Mouse (Mus musculus): ENCODE measurements around the gene Cerk.
"Not testable (repeated sequence)": the region's sequence is repeated elsewhere in the genome, so short reads cannot be mapped to it uniquely, and the experiment has no call there.

The Cerk gene

DNA sequence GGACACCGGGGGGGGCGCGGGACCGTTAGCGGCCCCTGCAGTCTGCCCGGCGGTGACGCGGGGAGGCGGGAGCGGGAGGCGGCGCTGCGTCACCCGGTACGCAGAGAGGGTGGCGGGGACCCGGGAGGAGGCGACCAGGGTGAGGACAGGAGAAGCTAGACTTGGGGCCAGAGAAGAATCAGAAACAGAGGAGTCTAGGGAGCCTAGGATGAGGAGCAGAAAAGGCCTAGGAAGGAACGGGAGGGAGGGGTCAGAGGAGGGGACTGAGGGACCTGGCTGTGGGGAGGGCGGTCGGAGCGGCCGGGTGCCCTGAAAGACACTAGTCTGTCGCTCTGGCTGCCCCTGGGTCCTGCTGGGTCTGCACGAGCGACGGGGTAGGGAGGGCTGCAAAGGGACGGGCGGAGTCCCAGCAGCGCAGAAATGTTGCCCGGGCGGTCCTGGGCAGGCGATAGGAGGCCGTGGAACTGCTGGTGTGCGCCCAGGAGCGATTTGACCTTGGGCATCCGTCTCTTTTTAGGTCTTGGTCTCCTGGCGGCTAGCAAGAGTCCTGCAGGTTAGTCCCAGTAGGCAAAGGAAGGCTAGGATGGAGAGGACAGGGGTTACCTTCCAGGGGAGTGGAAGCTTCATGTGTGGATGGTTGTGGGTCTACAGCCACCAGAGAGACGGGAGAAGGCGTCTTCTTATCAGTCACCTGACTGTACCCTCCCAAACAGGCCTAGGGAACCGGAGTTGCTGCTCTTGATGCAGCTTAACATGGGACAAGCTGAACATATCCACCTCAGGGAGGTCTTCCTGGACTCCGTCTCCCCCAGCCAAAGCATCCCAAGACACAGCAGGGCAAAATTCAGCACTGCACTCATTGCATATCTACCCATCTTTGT is at the start of gene Cerk:
Cerk (minus strand) TSS at position 453 of the 881 bp plus-strand sequence.
- peak; percentile 84 for DNase-seq

- DNase-seq = peak; percentile 80
Observed at GRCm38 (mm10) chr15:86234517-86235441, 48.8 kb upstream of the Cerk start.

GRCm38 (mm10) chr15:86234001-86234400 is 48.1 kb upstream of the Cerk start:
- peak; percentile 48 for DNase-seq

DNA sequence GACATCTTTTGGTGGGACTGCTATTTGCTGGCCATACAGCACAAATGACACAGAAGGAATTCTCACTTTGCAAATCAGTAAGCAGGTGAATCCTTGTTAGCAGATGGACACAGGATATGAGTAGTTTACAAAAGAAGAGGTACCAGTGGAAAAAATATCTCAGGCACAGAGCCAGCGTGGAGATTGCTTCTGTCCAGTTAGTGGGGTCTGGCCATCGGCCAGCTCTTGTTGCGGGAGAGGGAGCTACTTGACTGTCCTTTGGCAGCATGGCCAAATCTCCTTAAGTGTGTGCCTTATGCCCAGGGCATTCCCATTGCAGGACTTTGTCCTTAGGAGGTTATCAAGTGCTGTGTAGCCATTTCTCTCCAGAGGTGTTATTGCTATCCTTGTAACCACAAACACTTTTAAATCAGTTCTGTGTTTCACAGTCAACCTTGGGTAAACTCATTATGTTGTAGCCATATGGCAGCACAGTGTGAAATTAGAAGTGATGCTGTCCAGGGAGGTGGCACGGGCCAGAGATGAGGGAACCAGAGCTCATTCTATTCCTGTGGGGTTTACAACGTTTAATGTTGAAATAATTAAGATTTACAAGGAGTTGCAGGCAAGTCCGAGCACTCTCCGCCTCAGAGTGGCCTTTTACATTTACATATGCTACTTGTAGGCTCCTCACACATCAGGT is 46.0 kb upstream of the Cerk start:
- DNase-seq = peak; percentile 99

DNA sequence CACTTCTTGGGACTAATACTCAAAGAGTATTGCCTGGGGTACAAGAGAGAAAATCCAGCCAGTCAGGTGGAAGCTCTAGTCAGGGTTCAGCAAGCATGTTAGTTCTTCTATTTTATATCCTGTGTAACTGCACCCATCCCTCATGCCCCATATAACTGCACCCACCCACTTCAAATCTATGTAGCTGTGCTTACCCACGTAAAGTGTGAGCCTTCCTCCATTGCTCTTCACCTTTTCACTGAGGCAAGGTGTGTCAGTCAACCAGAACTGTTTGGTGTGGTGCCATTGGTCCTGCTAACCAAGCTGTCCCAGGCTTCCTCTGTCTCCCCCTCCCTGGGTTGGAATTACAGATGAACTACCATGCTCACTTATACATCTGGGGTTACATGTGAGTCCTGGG is 45.2 kb upstream of the Cerk start:
- peak; percentile 63 for DNase-seq

DNA sequence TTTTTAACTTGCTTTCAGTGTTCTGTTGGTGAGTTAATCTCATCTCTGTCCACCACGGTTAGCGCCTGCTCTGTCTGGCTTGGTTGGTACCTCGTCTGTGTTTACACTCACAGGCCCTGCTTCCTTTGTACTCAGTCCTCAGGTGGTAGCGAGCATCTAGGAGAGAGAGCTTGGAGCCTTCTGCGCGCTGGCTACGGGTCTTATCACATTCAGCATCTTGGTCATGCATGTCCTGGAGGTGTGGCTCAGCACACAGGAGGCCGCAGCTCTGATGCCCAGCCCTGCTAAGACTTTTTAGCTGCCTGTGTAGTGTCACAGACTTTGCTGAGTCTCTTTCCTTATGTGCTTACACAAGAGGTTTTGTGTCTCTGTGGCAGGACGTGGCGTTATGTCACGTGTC is 43.7 kb upstream of the Cerk start:
- DNase-seq = no peak

GRCm38 (mm10) chr15:86229088-86229487 is 43.1 kb upstream of the Cerk start:
- DNase-seq = no peak

GRCm38 (mm10) chr15:86228186-86228585 is 42.2 kb upstream of the Cerk start:
- peak; percentile 81 for DNase-seq

GRCm38 (mm10) chr15:86226968-86227367 is 41.0 kb upstream of the Cerk start:
- DNase-seq = no peak

DNA sequence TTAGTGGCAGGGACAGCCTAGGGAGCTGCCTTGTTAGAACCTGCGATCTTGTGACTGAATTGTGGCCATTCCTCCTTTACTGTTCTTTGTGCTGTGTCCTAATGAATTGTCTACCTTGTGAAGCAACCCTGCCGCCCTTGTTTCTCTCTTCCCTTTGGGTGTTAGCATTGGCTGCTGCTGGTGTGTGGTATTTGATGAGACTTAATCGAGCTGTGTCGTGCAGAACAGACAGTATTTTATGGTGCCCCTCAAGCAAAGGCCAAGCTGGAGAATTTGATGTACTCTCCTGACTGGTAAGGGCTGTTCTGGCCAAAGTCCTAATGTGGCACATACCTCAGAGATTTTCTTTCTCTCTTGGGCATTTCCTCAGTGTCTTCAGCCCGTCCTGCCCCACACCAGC is 40.3 kb upstream of the Cerk start:
- no peak for DNase-seq

GRCm38 (mm10) chr15:86224972-86225551 is 39.1 kb upstream of the Cerk start:
- no peak for DNase-seq

DNA sequence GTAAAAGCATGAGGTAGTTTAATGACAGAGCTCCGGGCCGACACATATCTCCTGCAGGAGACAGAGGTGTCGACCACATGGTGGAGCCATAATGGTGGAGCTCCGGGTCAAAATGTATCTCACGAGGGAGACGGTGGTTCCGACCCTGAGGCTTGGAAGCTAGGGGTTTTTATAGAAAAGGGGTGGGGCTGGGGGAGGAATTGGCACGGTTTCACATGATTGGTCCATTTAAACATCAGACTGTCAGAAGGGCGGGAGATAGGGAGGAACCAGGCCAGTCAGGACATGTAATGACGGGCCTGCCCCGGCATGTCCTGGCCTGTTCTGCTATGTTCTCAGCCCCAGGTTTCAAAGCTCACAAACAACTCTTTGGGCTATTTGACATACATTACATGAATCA is 36.0 kb upstream of the Cerk start:
- DNase-seq = not testable (repeated sequence)

DNA sequence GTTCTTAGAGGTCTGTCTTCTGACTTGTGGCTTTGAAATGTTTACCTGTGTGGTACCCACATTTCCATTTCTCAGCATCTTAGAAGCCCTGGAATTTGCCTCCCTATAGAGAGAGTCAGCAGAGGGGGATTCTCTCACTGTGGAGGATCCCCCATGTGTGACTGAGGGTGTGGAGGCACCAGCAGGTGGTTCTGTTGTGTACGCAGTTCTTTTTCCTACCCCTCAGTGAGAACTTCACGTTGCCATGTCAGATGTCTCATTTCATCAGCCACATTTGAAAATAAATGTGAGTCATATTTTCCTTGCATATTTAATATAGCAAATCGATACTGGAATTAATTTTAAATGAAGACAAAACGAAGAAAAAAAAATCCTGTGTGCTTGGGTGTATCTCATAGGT is 35.4 kb upstream of the Cerk start:
- DNase-seq = no peak

DNA sequence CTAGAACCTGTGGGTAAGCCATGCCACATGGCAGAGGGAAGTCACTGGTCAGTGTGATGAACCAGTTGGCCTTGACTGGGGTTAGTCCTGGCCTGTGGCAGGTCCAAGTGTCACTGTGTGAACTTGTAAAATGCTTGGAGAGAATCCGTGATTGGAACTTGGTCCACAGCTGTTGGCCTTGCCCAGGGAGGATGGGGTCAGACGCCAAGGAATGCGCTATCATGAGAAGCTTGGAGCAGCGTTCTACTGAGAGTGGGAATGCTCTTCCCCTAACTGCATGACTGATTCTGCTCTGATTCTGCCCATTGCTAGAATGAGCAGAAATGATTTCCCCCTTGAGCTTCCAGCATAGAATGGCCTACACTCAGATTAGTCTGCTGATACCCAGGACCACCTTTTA is 34.8 kb upstream of the Cerk start:
- no peak for DNase-seq

DNA sequence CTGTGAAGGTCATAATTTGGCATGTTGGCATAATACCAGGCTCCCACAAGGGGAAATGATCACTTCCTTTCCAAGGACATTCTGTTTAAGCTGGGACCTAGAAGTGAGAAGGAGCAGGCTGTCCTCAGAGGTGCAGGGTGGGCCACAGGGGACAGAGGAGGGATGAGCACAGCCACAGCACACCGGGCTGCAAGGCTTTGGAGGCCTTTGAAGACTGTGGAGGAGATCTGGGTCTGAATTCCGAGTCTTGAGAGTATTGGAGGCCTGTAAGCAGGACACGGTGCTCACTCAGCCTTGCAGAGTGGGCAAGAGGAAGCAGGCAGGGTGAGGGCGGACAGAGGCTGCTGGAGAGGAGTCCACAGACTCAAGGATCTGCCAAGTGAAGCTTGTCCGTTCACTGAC is 34.3 kb upstream of the Cerk start:
- no peak for DNase-seq

GRCm38 (mm10) chr15:86219534-86220228 is 33.7 kb upstream of the Cerk start:
- no peak for DNase-seq

DNA sequence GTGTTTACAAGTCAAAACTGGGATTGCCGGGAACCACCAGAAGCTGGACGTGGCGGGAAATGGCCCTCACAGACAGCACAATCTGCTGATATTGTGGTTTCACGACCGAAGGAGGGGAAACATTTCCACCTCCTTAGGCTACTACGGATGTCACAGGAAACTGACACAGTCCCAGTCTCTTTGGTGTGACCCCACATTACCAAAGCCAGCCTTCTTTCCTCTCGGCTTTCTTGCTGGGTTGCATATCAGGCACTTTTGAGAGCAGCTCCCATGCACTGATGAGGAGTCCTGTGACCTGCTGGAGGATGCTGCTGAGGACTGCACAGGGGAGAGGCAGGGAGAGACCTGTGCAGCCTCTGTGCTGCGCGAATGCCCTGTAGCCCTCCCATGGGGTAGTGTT is 30.7 kb upstream of the Cerk start:
- not testable (repeated sequence) for DNase-seq

- no peak for DNase-seq
Observed at GRCm38 (mm10) chr15:86214549-86215201, 28.7 kb upstream of the Cerk start.

GRCm38 (mm10) chr15:86213753-86214548 is 28.0 kb upstream of the Cerk start, which contains the start of gene Tbc1d22a:
TSS of gene Tbc1d22a (plus strand) at chr15:86214459.
- peak; percentile 91 for DNase-seq

DNA sequence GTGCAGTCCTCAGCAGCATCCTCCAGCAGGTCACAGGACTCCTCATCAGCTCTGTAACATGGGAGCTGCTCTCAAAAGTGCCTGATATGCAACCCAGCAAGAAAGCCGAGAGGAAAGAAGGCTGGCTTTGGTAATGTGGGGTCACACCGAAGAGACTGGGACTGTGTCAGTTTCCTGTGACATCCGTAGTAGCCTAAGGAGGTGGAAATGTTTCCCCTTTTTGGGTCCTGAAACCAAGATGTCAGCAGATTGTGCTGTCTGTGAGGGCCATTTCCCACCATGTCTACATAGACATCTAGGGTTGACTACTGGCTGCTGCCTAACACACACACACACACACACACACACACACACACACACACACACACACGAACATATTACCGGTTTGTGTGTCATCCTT is 26.3 kb upstream of the Cerk start:
- DNase-seq = not testable (repeated sequence)

DNA sequence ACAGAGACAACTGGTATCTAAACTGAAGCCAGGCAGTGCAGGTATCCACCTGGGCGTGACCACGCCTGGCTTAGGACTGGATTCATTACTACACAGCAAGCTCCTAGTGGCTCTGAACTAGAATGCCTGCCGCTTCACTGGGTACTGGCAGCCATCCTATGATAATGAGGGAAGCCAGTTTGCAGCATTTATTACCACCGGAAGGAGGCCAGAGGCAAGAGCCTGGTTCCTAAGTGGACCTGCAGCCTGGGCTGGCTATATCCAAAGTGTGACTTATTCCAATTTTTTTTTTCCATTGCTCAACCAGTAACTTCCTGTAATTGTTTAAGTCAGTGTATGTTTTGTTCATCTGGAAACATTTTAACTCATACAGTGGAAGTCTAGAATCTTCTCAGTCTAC is 20.4 kb upstream of the Cerk start:
- no peak for DNase-seq

Data from cerebellum, adult 9-10 months (tissue).